Mouse (Mus musculus) midbrain, embryonic 12.5 days (tissue): Measurements from ENCODE around the gene 4632433K11Rik. TPM values are rescaled to one million over a fixed set of nuclear protein-coding genes. Genes with fewer than 3 reads are reported as not detected.

Source experiments
- ATAC-seq: fragments of 200-750 bp; cut with Nextera tagmentation; 2 replicates; pipeline ENCODE4 v1.8.0; 2017; ENCODE audit warnings: low read depth, moderate TSS enrichment, moderate library complexity; ENCODE audit not compliant: low FRiP score
- H3K27ac ChIP-seq: fragments of 300-500 bp; sonication (generic); replicated peaks from 2 replicates; pipeline ENCODE4 v1.5.1; 2016; ENCODE audit warnings: mild to moderate bottlenecking
- H3K27me3 ChIP-seq: fragments of 300-500 bp; sonication (generic); 2 replicates; pipeline ENCODE4 v1.6.1; 2016; ENCODE audit warnings: mild to moderate bottlenecking
- H3K36me3 ChIP-seq: fragments of 300-500 bp; sonication (generic); 2 replicates; pipeline ENCODE4 v1.6.1; 2016
- H3K4me1 ChIP-seq: fragments of 300-500 bp; sonication (generic); 2 replicates; pipeline ENCODE4 v1.6.1; 2016
- H3K4me2 ChIP-seq: fragments of 300-500 bp; sonication (generic); replicated peaks from 2 replicates; pipeline ENCODE4 v1.6.1; 2016; ENCODE audit warnings: mild to moderate bottlenecking, moderate library complexity
- H3K4me3 ChIP-seq: fragments of 300-500 bp; sonication (generic); 2 replicates; pipeline ENCODE4 v1.5.1; 2016; ENCODE audit warnings: mild to moderate bottlenecking
- H3K9ac ChIP-seq: fragments of 300-500 bp; sonication (generic); replicated peaks from 2 replicates; pipeline ENCODE4 v1.6.1; 2016; ENCODE audit warnings: mild to moderate bottlenecking, moderate library complexity
- H3K9me3 ChIP-seq: fragments of 300-500 bp; sonication (generic); 2 replicates; pipeline ENCODE4 v1.6.1; 2016; ENCODE audit warnings: mild to moderate bottlenecking
- WGBS: fragments of 180-500 bp; shearing (Covaris S2); methylation state at CpG from one replicate; pipeline ENCODE4 v1.1.7; 2016; 5-methylcytosine and 5-hydroxymethylcytosine counted together
- polyA plus RNA-seq: library from polyadenylated mRNA; unstranded; fragments of >200 nt; fragmentation: Nextera tagmentation; extraction: Ambion mirVana; gene quantifications from 2 replicates; pipeline ENCODE4 v1.2.1, GENCODE M21; 2016

Gene 4632433K11Rik
- polyA plus RNA-seq, 1 experiment from 2014 or later: not detected

- no peak overlapping the region for H3K27ac ChIP-seq
- peak overlapping the region; percentile 83 for H3K4me2 ChIP-seq
- no peak for ATAC-seq
- WGBS: 68% methylated on average over 6 of the region's 6 CpGs
- H3K36me3 ChIP-seq: peaks cover 52% of the 10 kb centered on the region
- no peaks in the 10 kb centered on the region for H3K9me3 ChIP-seq
- peak overlapping the region; percentile 99 for H3K4me3 ChIP-seq
- peaks cover 10% of the 10 kb centered on the region for H3K4me1 ChIP-seq
- no peaks in the 10 kb centered on the region for H3K27me3 ChIP-seq
- H3K9ac ChIP-seq: peak overlapping the region; percentile 97
Measured at GRCm38 (mm10) chr7:5081241-5081640, 47.3 kb downstream of the 4632433K11Rik start.

- H3K36me3 ChIP-seq: peaks cover 47% of the 10 kb centered on the region
- 94% methylated on average over 2 of the region's 2 CpGs for WGBS
- H3K4me2 ChIP-seq: no peak overlapping the region
- H3K27me3 ChIP-seq: no peaks in the 10 kb centered on the region
- peaks cover 10% of the 10 kb centered on the region for H3K4me1 ChIP-seq
- no peaks in the 10 kb centered on the region for H3K9me3 ChIP-seq
- no peak overlapping the region for H3K27ac ChIP-seq
- H3K4me3 ChIP-seq: no peak overlapping the region
- no peak overlapping the region for H3K9ac ChIP-seq
- ATAC-seq: no peak
Measured at GRCm38 (mm10) chr7:5081939-5082338, 48.0 kb downstream of the 4632433K11Rik start.

GRCm38 (mm10) chr7:5083325-5084105 lies 49.6 kb downstream of the 4632433K11Rik start:
- ATAC-seq: no peak
- no peak overlapping the region for H3K4me3 ChIP-seq
- no peak overlapping the region for H3K27ac ChIP-seq
- no peaks in the 10 kb centered on the region for H3K27me3 ChIP-seq
- H3K4me1 ChIP-seq: peaks cover 10% of the 10 kb centered on the region
- no peaks in the 10 kb centered on the region for H3K9me3 ChIP-seq
- 94% methylated on average over 18 of the region's 18 CpGs for WGBS
- H3K9ac ChIP-seq: no peak overlapping the region
- no peak overlapping the region for H3K4me2 ChIP-seq
- peaks cover 39% of the 10 kb centered on the region for H3K36me3 ChIP-seq

Other genes with a start within 250 kb of the 4632433K11Rik start
- gene Tmem238, start 244.5 kb upstream of the 4632433K11Rik start, polyA plus RNA-seq: 2.5 TPM in 2 replicates
- 300 and 313 TPM in 2 replicates for gene Rpl28, start 241.2 kb upstream of the 4632433K11Rik start, polyA plus RNA-seq
- 384 TPM in 2 replicates for gene Ube2s, start 221.5 kb upstream of the 4632433K11Rik start, polyA plus RNA-seq
- 3.3 and 4.7 TPM in 2 replicates for gene Shisa7, start 189.4 kb upstream of the 4632433K11Rik start, polyA plus RNA-seq
- 4.6 and 5.1 TPM in 2 replicates for gene Isoc2b, start 163.9 kb upstream of the 4632433K11Rik start, polyA plus RNA-seq
- gene Isoc2a, start 157.0 kb upstream of the 4632433K11Rik start, polyA plus RNA-seq: 0.68 and 0.80 TPM in 2 replicates
- not detected in 2 replicates for gene Gm36210, start 127.6 kb upstream of the 4632433K11Rik start, polyA plus RNA-seq
- gene Zfp628, start 118.9 kb upstream of the 4632433K11Rik start, polyA plus RNA-seq: 4.7 and 4.9 TPM in 2 replicates
- 15.1 and 16.6 TPM in 2 replicates for gene Nat14, start 112.1 kb upstream of the 4632433K11Rik start, polyA plus RNA-seq
- gene Ssc5d, start 108.3 kb upstream of the 4632433K11Rik start, polyA plus RNA-seq: 1.6 and 2.0 TPM in 2 replicates
- gene Sbk2, start 69.7 kb upstream of the 4632433K11Rik start, polyA plus RNA-seq: 0.18 TPM in 1 of 2 replicates, not detected in the other
- 0.14 TPM in 1 of 2 replicates, not detected in the other for gene Sbk3, start 63.0 kb upstream of the 4632433K11Rik start, polyA plus RNA-seq
- 60.9 and 68.8 TPM in 2 replicates for gene Zfp579, start 38.0 kb upstream of the 4632433K11Rik start, polyA plus RNA-seq
- gene Zfp524, start 19.7 kb upstream of the 4632433K11Rik start, polyA plus RNA-seq: 7.5 and 9.3 TPM in 2 replicates
- gene Fiz1, start 19.4 kb upstream of the 4632433K11Rik start, polyA plus RNA-seq: 69.0 and 73.4 TPM in 2 replicates
- 0.25 TPM in 1 of 2 replicates, not detected in the other for gene Gm44973, start 18.6 kb upstream of the 4632433K11Rik start, polyA plus RNA-seq
- 7.6 and 7.9 TPM in 2 replicates for gene Zfp865, start 13.7 kb upstream of the 4632433K11Rik start, polyA plus RNA-seq
- gene Ccdc106, start 13.6 kb upstream of the 4632433K11Rik start, polyA plus RNA-seq: 11.1 and 15.6 TPM in 2 replicates
- gene Zfp784, start 4.3 kb downstream of the 4632433K11Rik start, polyA plus RNA-seq: 5.4 and 5.8 TPM in 2 replicates
- 54.6 and 56.3 TPM in 2 replicates for gene Zfp580, start 17.4 kb downstream of the 4632433K11Rik start, polyA plus RNA-seq
- gene U2af2, start 28.0 kb downstream of the 4632433K11Rik start, polyA plus RNA-seq: 148 and 160 TPM in 2 replicates
- gene Epn1, start 46.1 kb downstream of the 4632433K11Rik start, polyA plus RNA-seq: 67.3 and 69.8 TPM in 2 replicates
- not detected in 2 replicates for gene Rfpl4, start 82.8 kb downstream of the 4632433K11Rik start, polyA plus RNA-seq
- gene Rasl2-9, start 91.8 kb downstream of the 4632433K11Rik start, polyA plus RNA-seq: 0.41 and 0.46 TPM in 2 replicates
- gene Vmn1r55, start 115.6 kb downstream of the 4632433K11Rik start, polyA plus RNA-seq: not detected in 2 replicates
- gene Vmn1r56, start 162.6 kb downstream of the 4632433K11Rik start, polyA plus RNA-seq: not detected in 2 replicates
- not detected in 2 replicates for gene Vmn1r57, start 184.4 kb downstream of the 4632433K11Rik start, polyA plus RNA-seq